30 mouse cellular contexts compared by ENCODE assay signal in the genomic region with DNA sequence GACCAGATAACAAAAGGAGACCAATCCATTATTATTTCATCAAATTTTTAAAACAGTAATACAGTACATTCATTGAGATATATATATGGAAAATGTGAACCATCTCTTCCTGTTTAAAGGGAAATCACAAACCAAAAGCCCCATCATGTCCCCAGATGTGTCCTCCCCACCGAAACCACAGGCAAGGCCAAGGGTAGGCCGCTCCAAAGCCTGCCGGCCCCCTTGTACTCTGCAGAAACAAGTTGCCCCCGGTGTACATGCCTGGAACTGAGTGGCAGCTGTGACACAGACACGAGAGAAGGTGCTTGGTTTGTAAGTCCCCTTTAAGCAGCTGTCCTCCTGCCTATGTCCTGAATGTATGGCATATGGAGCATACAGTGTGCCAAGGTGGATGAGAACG.
A peak's percentile ranks its signal among the peaks of the same experiment; 100 is the strongest.
DNase-seq lines count a peak whose midpoint lies in the region; ATAC-seq lines count a peak whose summit lies in the region.
"Had no signal": no experiment of that assay in that cellular context is flagged by ENCODE, and none has a peak within 500 bp of the region (broad histone marks: within the 10 kb centered on the region; RNA-seq: fewer than 3 reads in every experiment).

No protein-coding gene starts in this region.

- no peak overlapping the region for H3K4me3 ChIP-seq in hindbrain, embryonic 16.5 days (ENCODE audit: low read length)
- H3K4me3 ChIP-seq in hindbrain, embryonic 12.5 days, result no peak overlapping the region
- peak overlapping the region; percentile 51 for H3K4me3 ChIP-seq in megakaryocyte, embryonic 14.5 days (replicated peaks)
- H3K4me3 ChIP-seq: embryonic facial prominence, embryonic 15.5 days; forebrain, embryonic 15.5 days; heart, embryonic 13.5 days; left cerebral cortex, adult 2 months; limb, embryonic 15.5 days; lung, embryonic 15.5 days; midbrain, embryonic 10.5 days; myocyte; neural tube, embryonic 13.5 days; stomach, embryonic 15.5 days had no signal

- no peak overlapping the region for H3K4me2 ChIP-seq in hindbrain, embryonic 16.5 days (ENCODE audit: low read length)
- no peak overlapping the region for H3K4me2 ChIP-seq in hindbrain, embryonic 12.5 days (replicated peaks)
- H3K4me2 ChIP-seq: embryonic facial prominence, embryonic 15.5 days; forebrain, embryonic 15.5 days; heart, embryonic 13.5 days; limb, embryonic 15.5 days; lung, embryonic 15.5 days; neural tube, embryonic 13.5 days; stomach, embryonic 15.5 days had no signal

- no peak overlapping the region for H3K27ac ChIP-seq in hindbrain, embryonic 16.5 days (ENCODE audit: low read depth, low read length)
- no peak overlapping the region for H3K27ac ChIP-seq in hindbrain, embryonic 12.5 days
- H3K27ac ChIP-seq: embryonic facial prominence, embryonic 15.5 days; forebrain, embryonic 15.5 days; heart, embryonic 13.5 days; left cerebral cortex, adult 2 months; limb, embryonic 15.5 days; liver, embryonic 14.5 days; lung, embryonic 15.5 days; midbrain, embryonic 10.5 days; neural tube, embryonic 13.5 days; stomach, embryonic 15.5 days had no signal

- WGBS in hindbrain, embryonic 16.5 days, result 79% methylated on average over 6 of the region's 6 CpGs
- 83% methylated on average over 6 of the region's 6 CpGs for WGBS in hindbrain, embryonic 12.5 days

- DNase-seq in right cerebral cortex, postnatal 36 days (ENCODE audit: low spot score in 2 of 2), result no peak
- DNase-seq: adrenal gland, adult 8-10 months; cerebellum, adult 9-10 months; gastrocnemius, postnatal 14 days; heart, adult 18-20 months; heart, postnatal 14 days; kidney, adult 18-20 months; kidney, postnatal 4 days; lung, postnatal 36 days; retina, postnatal 1 day; right cerebral cortex, postnatal 4 days; thymus, postnatal 4 days had no signal

- H3K9ac ChIP-seq in hindbrain, embryonic 16.5 days (ENCODE audit: low read depth, low read length), result no peak overlapping the region
- H3K9ac ChIP-seq in hindbrain, embryonic 12.5 days, result no peak overlapping the region
- H3K9ac ChIP-seq: embryonic facial prominence, embryonic 15.5 days; forebrain, embryonic 15.5 days; heart, embryonic 13.5 days; limb, embryonic 15.5 days; liver, embryonic 14.5 days; lung, embryonic 15.5 days; neural tube, embryonic 13.5 days; stomach, embryonic 15.5 days had no signal

- ATAC-seq in hindbrain, embryonic 16.5 days, result peak; percentile 37; the same call in 1 of the 2 replicates
- ATAC-seq in hindbrain, embryonic 12.5 days (ENCODE audit: low FRiP score), result no peak
- no peak for ATAC-seq in megakaryocyte, adult 5-6 weeks (ENCODE audit: poor library complexity, severe bottlenecking)
- peak; percentile 53 to 56; a peak in 3 of 4 replicates for ATAC-seq in hematopoietic stem cell, adult 5-6 weeks (replicated peaks in 1 of 2; ENCODE audit: insufficient read depth in 1 of 2, low FRiP score in 2 of 2, low TSS enrichment in 1 of 2, low read depth in 1 of 2, poor library complexity in 2 of 2, severe bottlenecking in 2 of 2)
- ATAC-seq in erythroblast, adult 5-6 weeks (replicated peaks; ENCODE audit: low FRiP score, poor library complexity, severe bottlenecking), result no peak
- ATAC-seq: forebrain, embryonic 15.5 days; midbrain, embryonic 16.5 days had no signal

- no peaks in the 10 kb centered on the region for H3K36me3 ChIP-seq in hindbrain, embryonic 16.5 days (ENCODE audit: control insufficient read depth, insufficient read depth, low read length)
- H3K36me3 ChIP-seq in hindbrain, embryonic 12.5 days, result no peaks in the 10 kb centered on the region
- H3K36me3 ChIP-seq in megakaryocyte, embryonic 14.5 days (replicated peaks; ENCODE audit: low read length), result peaks cover 59% of the 10 kb centered on the region

- H3K4me1 ChIP-seq in hindbrain, embryonic 16.5 days (ENCODE audit: control insufficient read depth, insufficient read depth, low read depth, low read length), result peaks cover 4% of the 10 kb centered on the region; the same call in 1 of the 2 replicates
- 0 out of 2 replicates have a peak, but pooled peaks cover 3% of the 10 kb centered on the region for H3K4me1 ChIP-seq in hindbrain, embryonic 12.5 days
- H3K4me1 ChIP-seq in megakaryocyte, embryonic 14.5 days, result peaks cover 28% of the 10 kb centered on the region
- H3K4me1 ChIP-seq: embryonic facial prominence, embryonic 15.5 days; limb, embryonic 15.5 days; midbrain, embryonic 10.5 days had no signal

- no peaks in the 10 kb centered on the region for H3K9me3 ChIP-seq in hindbrain, embryonic 16.5 days (ENCODE audit: control insufficient read depth, low read length)
- no peaks in the 10 kb centered on the region for H3K9me3 ChIP-seq in hindbrain, embryonic 12.5 days (replicated peaks)
- H3K9me3 ChIP-seq in megakaryocyte, embryonic 14.5 days, result no peaks in the 10 kb centered on the region
- H3K9me3 ChIP-seq: embryonic facial prominence, embryonic 15.5 days; forebrain, embryonic 15.5 days; heart, embryonic 13.5 days; limb, embryonic 15.5 days; lung, embryonic 15.5 days; midbrain, embryonic 10.5 days; neural tube, embryonic 13.5 days; stomach, embryonic 15.5 days had no signal

- no peaks in the 10 kb centered on the region for H3K27me3 ChIP-seq in hindbrain, embryonic 16.5 days (replicated peaks; ENCODE audit: control insufficient read depth, insufficient read depth, low read length)
- H3K27me3 ChIP-seq in hindbrain, embryonic 12.5 days, result no peaks in the 10 kb centered on the region
- no peaks in the 10 kb centered on the region for H3K27me3 ChIP-seq in megakaryocyte, embryonic 14.5 days (replicated peaks)
- H3K27me3 ChIP-seq: embryonic facial prominence, embryonic 15.5 days; forebrain, embryonic 15.5 days; heart, embryonic 13.5 days; limb, embryonic 15.5 days; lung, embryonic 15.5 days; neural tube, embryonic 13.5 days; stomach, embryonic 15.5 days had no signal

Comparison
In these comparisons a context has a peak if more than half of its experiments do, and no peak if none do; other contexts are left out.
1. ATAC-seq: peak in hindbrain, embryonic 16.5 days (single experiment) and hematopoietic stem cell, adult 5-6 weeks (2 of 2); none in hindbrain, embryonic 12.5 days (single experiment), megakaryocyte, adult 5-6 weeks (single experiment) and erythroblast, adult 5-6 weeks (single experiment).